Mouse (Mus musculus) MEL-GATA-1-ER (cell line): Measurements from ENCODE around the gene Rab1b.
"Not testable (repeated sequence)": the region's sequence is repeated elsewhere in the genome, so short reads cannot be mapped to it uniquely, and the experiment has no call there.

Experiments used
- DNase-seq: peaks from one replicate; pipeline ENCODE4 v3.0.0-alpha.2; 2012; ENCODE audit warnings: low read depth; ENCODE audit errors: extremely low read depth

Rab1b gene

DNA sequence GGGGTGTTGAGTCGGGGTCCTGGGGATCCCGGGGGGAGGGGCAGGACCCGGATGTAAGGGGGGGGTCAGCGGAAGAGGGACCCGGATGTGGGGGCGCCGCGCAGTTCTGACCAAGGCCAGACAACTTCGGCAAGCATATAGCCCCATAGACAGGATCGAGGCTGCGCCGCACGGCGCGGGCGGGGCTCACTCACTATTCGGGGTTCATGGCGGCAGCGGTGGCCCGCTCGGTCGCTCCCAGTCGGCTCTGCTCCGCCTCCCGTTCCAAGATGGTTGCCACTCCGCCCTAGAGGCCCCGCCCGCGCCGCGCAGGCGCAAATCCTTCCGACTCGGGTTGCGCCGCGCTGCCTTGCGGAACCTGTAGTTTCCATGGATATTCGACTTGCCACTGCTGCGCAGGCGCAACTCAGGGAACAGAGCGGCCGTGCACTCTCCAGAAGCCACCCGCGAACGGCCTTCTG lies at the start of gene Rab1b:
Rab1b (minus strand) TSS at position 342 of the 461 bp plus-strand sequence.
- peak; percentile 89 for DNase-seq

DNA sequence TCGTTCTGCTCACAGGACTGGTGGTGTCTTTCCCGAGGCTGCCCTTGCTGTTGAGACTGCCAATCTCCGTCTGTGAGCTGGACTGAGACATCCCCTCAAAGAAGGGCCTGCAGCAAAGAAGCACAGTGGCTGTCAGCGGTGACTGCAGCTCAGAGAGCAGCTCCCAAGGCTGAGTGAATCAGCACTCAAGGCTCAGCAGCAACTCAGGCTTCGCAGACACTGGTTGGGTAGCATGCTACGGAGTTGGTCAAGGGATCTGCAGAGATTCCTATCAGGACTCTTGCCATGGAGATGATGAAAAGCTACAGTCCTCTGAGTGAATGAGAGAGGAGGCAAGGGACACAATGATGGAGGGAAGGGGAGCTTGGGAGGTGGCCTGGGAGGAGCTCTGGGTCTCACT lies 45.4 kb upstream of the Rab1b start:
- DNase-seq: no peak

GRCm38 (mm10) chr19:5151741-5152140 lies 44.9 kb upstream of the Rab1b start:
- DNase-seq: no peak

GRCm38 (mm10) chr19:5151331-5151730 lies 44.5 kb upstream of the Rab1b start:
- peak; percentile 40 for DNase-seq

GRCm38 (mm10) chr19:5150358-5150757 lies 43.5 kb upstream of the Rab1b start:
- no peak for DNase-seq

DNA sequence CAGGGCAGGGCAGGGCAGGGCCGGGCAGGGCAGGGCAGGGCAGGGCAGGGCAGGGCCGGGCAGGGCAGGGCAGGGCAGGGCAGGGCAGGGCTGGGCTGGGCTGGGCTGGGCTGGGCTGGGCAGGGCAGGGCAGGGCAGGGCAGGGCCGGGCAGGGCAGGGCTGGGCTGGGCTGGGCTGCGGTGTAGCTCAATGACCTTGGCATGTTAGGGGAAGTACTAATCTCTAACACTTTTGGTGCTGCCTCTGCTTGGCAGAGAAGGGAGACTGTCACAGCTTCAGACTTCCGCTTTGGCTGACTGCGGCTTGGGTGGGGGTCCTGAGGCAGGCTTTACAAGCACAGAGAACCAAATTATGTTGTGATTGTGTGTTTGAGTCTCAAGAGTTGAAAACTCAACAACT lies 42.2 kb upstream of the Rab1b start:
- DNase-seq: not testable (repeated sequence)

GRCm38 (mm10) chr19:5139640-5140039 lies 32.8 kb upstream of the Rab1b start:
- DNase-seq: peak; percentile 24

- no peak for DNase-seq
These were observed 24.4 kb upstream of the Rab1b start for GRCm38 (mm10) chr19:5131237-5131636.

- no peak for DNase-seq
These were observed 22.9 kb upstream of the Rab1b start for GRCm38 (mm10) chr19:5129770-5130169.

DNA sequence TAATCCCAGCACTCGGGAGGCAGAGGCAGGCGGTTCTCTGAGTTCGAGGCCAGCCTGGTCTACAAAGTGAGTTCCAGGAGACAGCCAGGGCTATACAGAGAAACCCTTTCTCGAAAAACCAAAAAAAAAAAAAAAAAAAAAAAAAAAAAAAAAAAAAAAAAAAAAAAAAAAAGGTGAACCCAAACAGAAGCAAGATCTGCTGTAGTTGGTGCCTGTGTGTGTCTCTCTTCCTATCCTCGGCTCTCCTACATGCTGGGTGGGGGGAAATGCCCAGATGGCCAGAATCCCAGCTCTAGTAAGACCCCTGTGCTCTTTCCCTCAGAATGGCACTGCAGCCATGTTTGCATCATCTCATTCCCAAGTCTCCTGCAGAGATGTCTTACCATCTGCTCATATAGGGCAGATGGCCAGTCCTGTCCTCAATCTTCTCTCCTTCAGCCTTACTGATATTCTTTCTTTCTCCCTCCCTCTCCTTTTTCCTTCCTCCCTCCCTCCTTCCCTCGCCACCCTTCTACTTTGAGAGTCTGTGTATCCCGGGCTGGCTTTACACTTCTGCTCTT lies 17.3 kb upstream of the Rab1b start:
- no peak for DNase-seq

- no peak for DNase-seq
These were observed 16.4 kb upstream of the Rab1b start for GRCm38 (mm10) chr19:5123241-5123640.

DNA sequence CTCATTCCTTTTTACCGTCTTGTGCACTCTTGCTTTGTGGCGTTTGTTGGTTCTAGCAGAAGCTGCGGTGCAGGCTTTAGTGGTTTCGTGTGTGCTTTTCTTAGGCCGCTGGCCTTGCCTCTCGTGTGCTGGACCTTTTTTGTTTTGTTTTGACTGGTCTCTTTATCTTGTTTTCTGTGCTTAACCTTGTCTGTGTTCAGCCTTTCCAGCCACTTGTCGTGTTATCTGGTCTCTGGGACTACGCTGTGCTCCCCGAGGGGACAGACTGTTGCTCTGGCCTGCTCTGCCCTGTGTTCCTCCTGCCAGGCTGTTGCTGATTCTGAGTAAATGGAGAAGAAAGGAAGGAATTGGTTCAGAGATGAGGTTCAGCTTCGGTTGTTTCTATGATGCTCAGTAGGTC lies 15.6 kb upstream of the Rab1b start:
- no peak for DNase-seq

GRCm38 (mm10) chr19:5118384-5118698 lies 11.5 kb upstream of the Rab1b start, which contains the start of gene Klc2:
Gene Klc2, minus strand, starts transcription at chr19:5118560.
- DNase-seq: no peak

GRCm38 (mm10) chr19:5117494-5118383 lies 10.9 kb upstream of the Rab1b start:
- DNase-seq: peak; percentile 51

- no peak for DNase-seq
These were observed 6.9 kb upstream of the Rab1b start for GRCm38 (mm10) chr19:5113783-5114182.

- DNase-seq: no peak
These were observed 3.0 kb upstream of the Rab1b start for GRCm38 (mm10) chr19:5109659-5110453.

- no peak for DNase-seq
These were observed 1.8 kb upstream of the Rab1b start for GRCm38 (mm10) chr19:5108702-5109101.

DNA sequence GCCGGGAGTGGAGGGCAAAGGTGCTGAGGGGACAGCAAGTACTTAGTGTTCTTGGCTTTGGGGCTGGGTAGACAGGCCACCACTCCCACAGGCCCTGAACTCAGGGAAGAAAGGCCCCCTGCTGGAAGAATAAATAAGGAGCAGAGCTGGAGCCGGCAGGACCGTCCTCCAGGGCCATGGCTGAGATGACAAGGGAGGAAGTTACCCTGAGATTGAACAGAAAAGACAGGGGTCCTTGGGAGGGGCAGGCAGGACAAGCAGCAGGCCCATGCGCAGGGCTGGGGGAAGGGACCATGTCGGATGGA lies 1.4 kb upstream of the Rab1b start:
- DNase-seq: no peak

- no peak for DNase-seq
These were observed 841 bp upstream of the Rab1b start for GRCm38 (mm10) chr19:5107556-5108270.

- no peak for DNase-seq
These were observed 798 bp downstream of the Rab1b start for GRCm38 (mm10) chr19:5106074-5106473.

GRCm38 (mm10) chr19:5098363-5099143 lies 8.3 kb downstream of the Rab1b start, which contains the start of gene Cnih2:
Gene Cnih2, minus strand, starts transcription at chr19:5098521.
- no peak for DNase-seq
